Mouse (Mus musculus): ENCODE results near the gene Tubd1.

Gene Tubd1

GRCm38 (mm10) chr11:86583990-86584897 is 39.5 kb downstream of the Tubd1 start:
- DNase-seq (ENCODE audit: low spot score) = no peak

GRCm38 (mm10) chr11:86584898-86585597 is 40.3 kb downstream of the Tubd1 start:
- no peak for DNase-seq (ENCODE audit: low spot score)

- no peak for DNase-seq (ENCODE audit: low spot score)
Measured at GRCm38 (mm10) chr11:86585598-86585984, 40.8 kb downstream of the Tubd1 start.

- DNase-seq (ENCODE audit: low spot score) = no peak
Measured at GRCm38 (mm10) chr11:86586177-86586867, 41.5 kb downstream of the Tubd1 start.

- DNase-seq (ENCODE audit: low spot score) = peak; percentile 68
Measured at GRCm38 (mm10) chr11:86586868-86587792, 42.3 kb downstream of the Tubd1 start.

- no peak for DNase-seq (ENCODE audit: low spot score)
Measured at GRCm38 (mm10) chr11:86587830-86588229, 43.0 kb downstream of the Tubd1 start.

- DNase-seq (ENCODE audit: low spot score) = no peak
Measured at GRCm38 (mm10) chr11:86588583-86589298, 44.0 kb downstream of the Tubd1 start.

GRCm38 (mm10) chr11:86590066-86590465 is 45.3 kb downstream of the Tubd1 start:
- DNase-seq (ENCODE audit: low spot score) = no peak

- no peak for DNase-seq (ENCODE audit: low spot score)
Measured at GRCm38 (mm10) chr11:86590579-86590978, 45.8 kb downstream of the Tubd1 start.

- no peak for DNase-seq (ENCODE audit: low spot score)
Measured at GRCm38 (mm10) chr11:86591301-86591845, 46.6 kb downstream of the Tubd1 start.

- no peak for DNase-seq (ENCODE audit: low spot score)
Measured at GRCm38 (mm10) chr11:86591931-86592616, 47.3 kb downstream of the Tubd1 start.

GRCm38 (mm10) chr11:86592993-86593392 is 48.2 kb downstream of the Tubd1 start:
- no peak for DNase-seq (ENCODE audit: low spot score)

GRCm38 (mm10) chr11:86593443-86593842 is 48.7 kb downstream of the Tubd1 start:
- no peak for DNase-seq (ENCODE audit: low spot score)

GRCm38 (mm10) chr11:86594188-86594876 is 49.5 kb downstream of the Tubd1 start:
- no peak for DNase-seq (ENCODE audit: low spot score)

GRCm38 (mm10) chr11:86595366-86595765 is 50.6 kb downstream of the Tubd1 start:
- no peak for DNase-seq (ENCODE audit: low spot score)

GRCm38 (mm10) chr11:86596187-86596960 is 51.6 kb downstream of the Tubd1 start:
- DNase-seq (ENCODE audit: low spot score) = no peak

- DNase-seq (ENCODE audit: low spot score) = no peak
Measured at GRCm38 (mm10) chr11:86596976-86597375, 52.2 kb downstream of the Tubd1 start.

- no peak for DNase-seq (ENCODE audit: low spot score)
Measured at GRCm38 (mm10) chr11:86598154-86598553, 53.4 kb downstream of the Tubd1 start.
